Mouse (Mus musculus): ENCODE results near the gene Gm884. TPM values are rescaled to one million over a fixed set of nuclear protein-coding genes. Genes with fewer than 3 reads are reported as not detected.

The Gm884 gene
- total and polyA plus RNA-seq, 2 experiments from 2014 or later = not detected

- H3K9ac ChIP-seq (replicated peaks; ENCODE audit: low read depth, low read length) = no peak overlapping the region
- no peaks in the 10 kb centered on the region for H3K27me3 ChIP-seq (ENCODE audit: control insufficient read depth, insufficient read depth, low read length)
- H3K36me3 ChIP-seq (replicated peaks; ENCODE audit: control insufficient read depth, insufficient read depth, low read length) = no peaks in the 10 kb centered on the region
- H3K4me3 ChIP-seq (ENCODE audit: low read depth, low read length) = no peak overlapping the region
- no peak for DNase-seq (ENCODE audit: low spot score)
- TF ChIP-seq EP300 (IDR thresholded peaks at IDR 0.05; ENCODE audit: low read depth) = no peak
- TF ChIP-seq CTCF (IDR thresholded peaks at IDR 0.05; ENCODE audit: low read depth) = no peak
- WGBS = 73% methylated on average over 2 of the region's 2 CpGs
- no peak for ATAC-seq (ENCODE audit: insufficient read depth, low read depth)
- 0 out of 2 replicates have a peak, but pooled peaks cover 3% of the 10 kb centered on the region for H3K9me3 ChIP-seq (replicated peaks; ENCODE audit: control insufficient read depth, low read length)
- H3K4me2 ChIP-seq (ENCODE audit: low read depth, low read length) = no peak overlapping the region
- H3K4me1 ChIP-seq (ENCODE audit: control insufficient read depth, insufficient read depth) = no peaks in the 10 kb centered on the region
- no peak overlapping the region for H3K27ac ChIP-seq (ENCODE audit: low read depth)
Observed at GRCm38 (mm10) chr11:103512111-103512510, 108.8 kb downstream of the Gm884 start.

- no peaks in the 10 kb centered on the region for H3K4me1 ChIP-seq (ENCODE audit: control insufficient read depth, insufficient read depth)
- H3K27me3 ChIP-seq (ENCODE audit: control insufficient read depth, insufficient read depth, low read length) = no peaks in the 10 kb centered on the region
- H3K4me2 ChIP-seq (ENCODE audit: low read depth, low read length) = no peak within 1 kb of the TSS
- ATAC-seq (ENCODE audit: insufficient read depth, low read depth) (no peak), DNase-seq (ENCODE audit: low spot score) (no peak)
- no peak for TF ChIP-seq CTCF (IDR thresholded peaks at IDR 0.05; ENCODE audit: low read depth)
- no peak for TF ChIP-seq EP300 (IDR thresholded peaks at IDR 0.05; ENCODE audit: low read depth)
- H3K36me3 ChIP-seq (replicated peaks; ENCODE audit: control insufficient read depth, insufficient read depth, low read length) = no peaks in the 10 kb centered on the region
- WGBS = 72% methylated on average over 12 of the region's 12 CpGs
- no peak within 1 kb of the TSS for H3K9ac ChIP-seq (replicated peaks; ENCODE audit: low read depth, low read length)
- H3K9me3 ChIP-seq (replicated peaks; ENCODE audit: control insufficient read depth, low read length) = no peaks in the 10 kb centered on the region
- H3K27ac ChIP-seq (ENCODE audit: low read depth) = no peak within 1 kb of the TSS
- H3K4me3 ChIP-seq (ENCODE audit: low read depth, low read length) = no peak within 1 kb of the TSS
Observed at GRCm38 (mm10) chr11:103504497-103504896, 116.4 kb downstream of the Gm884 start, which contains the start of gene Lrrc37a. Gene Lrrc37a (minus strand): TSS chr11:103504597.

Other genes with a start within 250 kb of the Gm884 start
- gene Plekhm1, start 208.5 kb downstream of the Gm884 start, total RNA-seq (2014; rRNA removed; ENCODE audit: low replicate concordance) = 3.9 and 4.9 TPM in 2 replicates
- gene Plekhm1, start 208.5 kb downstream of the Gm884 start, polyA plus RNA-seq (2015; fragmentation: Nextera tagmentation; extraction: Ambion mirVana) = 3.4 and 3.5 TPM in 2 replicates
- gene Lrrc37a, start 116.5 kb downstream of the Gm884 start, total RNA-seq (2014; rRNA removed; ENCODE audit: low replicate concordance) = not detected in 2 replicates
- gene Lrrc37a, start 116.5 kb downstream of the Gm884 start, polyA plus RNA-seq (2015; fragmentation: Nextera tagmentation; extraction: Ambion mirVana) = not detected in 2 replicates
- gene Lyzl6, start 17.8 kb upstream of the Gm884 start, total RNA-seq (2014; rRNA removed; ENCODE audit: low replicate concordance) = not detected in 2 replicates
- gene Lyzl6, start 17.8 kb upstream of the Gm884 start, polyA plus RNA-seq (2015; fragmentation: Nextera tagmentation; extraction: Ambion mirVana) = not detected in 2 replicates
- gene Rprml, start 28.4 kb upstream of the Gm884 start, total RNA-seq (2014; rRNA removed; ENCODE audit: low replicate concordance) = not detected in 2 replicates
- 0.15 TPM in 2 replicates for gene Rprml, start 28.4 kb upstream of the Gm884 start, polyA plus RNA-seq (2015; fragmentation: Nextera tagmentation; extraction: Ambion mirVana)
- 72.7 and 73.8 TPM in 2 replicates for gene Gosr2, start 76.8 kb upstream of the Gm884 start, total RNA-seq (2014; rRNA removed; ENCODE audit: low replicate concordance)
- 52.5 and 56.8 TPM in 2 replicates for gene Gosr2, start 76.8 kb upstream of the Gm884 start, polyA plus RNA-seq (2015; fragmentation: Nextera tagmentation; extraction: Ambion mirVana)
- 0.92 and 3.7 TPM in 2 replicates for gene Wnt9b, start 128.7 kb upstream of the Gm884 start, total RNA-seq (2014; rRNA removed; ENCODE audit: low replicate concordance)
- gene Wnt9b, start 128.7 kb upstream of the Gm884 start, polyA plus RNA-seq (2015; fragmentation: Nextera tagmentation; extraction: Ambion mirVana) = 0.43 and 0.59 TPM in 2 replicates
- gene Wnt3, start 153.0 kb upstream of the Gm884 start, total RNA-seq (2014; rRNA removed; ENCODE audit: low replicate concordance) = not detected in 2 replicates
- gene Wnt3, start 153.0 kb upstream of the Gm884 start, polyA plus RNA-seq (2015; fragmentation: Nextera tagmentation; extraction: Ambion mirVana) = not detected in 2 replicates

Measured in heart, postnatal 0 days (tissue).